Mouse (Mus musculus): ENCODE measurements around the gene Nav3. TPM values are rescaled to one million over a fixed set of nuclear protein-coding genes. Genes with fewer than 3 reads are reported as not detected.

The Nav3 gene
- total and polyA plus RNA-seq, 2 experiments: 0.01 to 0.28 TPM

GRCm38 (mm10) chr10:110272818-110273217 is 183.2 kb downstream of the Nav3 start:
- Histone ChIP-seq H3K4me3 (ENCODE audit: insufficient read depth, low read depth, low read length) (no peak overlapping the region), H3K4me1 (ENCODE audit: control insufficient read depth, insufficient read depth, low read length) (no peaks in the 10 kb centered on the region), H3K9ac (ENCODE audit: low read depth, low read length) (no peak overlapping the region), H3K36me3 (ENCODE audit: control insufficient read depth, insufficient read depth, low read length) (no peaks in the 10 kb centered on the region), H3K27ac (replicated peaks; ENCODE audit: insufficient read depth, low read depth, low read length) (no peak overlapping the region), H3K79me2 (ENCODE audit: control insufficient read depth, insufficient read depth, low read length) (no peaks in the 10 kb centered on the region), H3K27me3 (ENCODE audit: control insufficient read depth, insufficient read depth, low read length) (no peaks in the 10 kb centered on the region)
- WGBS: 97% methylated on average over 2 of the region's 2 CpGs
- no peak for DNase-seq (ENCODE audit: extremely low read depth, low read depth, low spot score)
- no peak for TF ChIP-seq CTCF (IDR thresholded peaks at IDR 0.05; ENCODE audit: low read depth, low read length)
- TF ChIP-seq POLR2A (IDR thresholded peaks at IDR 0.05; ENCODE audit: extremely low read depth, insufficient read depth, low read length): no peak

DNA sequence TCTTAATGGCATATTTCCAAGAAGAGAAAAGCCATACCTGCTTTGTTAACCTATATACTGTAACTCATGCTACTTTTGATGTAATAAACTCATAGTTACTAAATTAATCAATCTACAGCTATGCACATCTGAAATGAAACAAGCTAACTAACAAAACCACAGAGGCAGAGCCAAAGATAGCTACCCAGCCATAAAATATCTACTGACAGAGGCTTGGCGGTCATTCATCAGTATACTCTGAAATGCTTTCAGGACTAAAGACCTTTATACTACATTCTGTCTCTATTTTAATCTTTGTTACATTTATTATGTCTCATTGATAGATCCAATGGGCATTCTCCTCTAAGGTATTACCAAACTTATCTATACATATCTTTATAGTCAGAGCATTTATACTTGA is 185.4 kb downstream of the Nav3 start:
- no peaks in the 10 kb centered on the region for H3K4me1 ChIP-seq (ENCODE audit: control insufficient read depth, insufficient read depth, low read length)
- no peak for DNase-seq (ENCODE audit: extremely low read depth, low read depth, low spot score)
- no peaks in the 10 kb centered on the region for H3K27me3 ChIP-seq (ENCODE audit: control insufficient read depth, insufficient read depth, low read length)
- no peaks in the 10 kb centered on the region for H3K36me3 ChIP-seq (ENCODE audit: control insufficient read depth, insufficient read depth, low read length)
- H3K9ac ChIP-seq (ENCODE audit: low read depth, low read length): no peak overlapping the region
- no peak overlapping the region for H3K27ac ChIP-seq (replicated peaks; ENCODE audit: insufficient read depth, low read depth, low read length)
- H3K4me3 ChIP-seq (ENCODE audit: insufficient read depth, low read depth, low read length): no peak overlapping the region
- no peaks in the 10 kb centered on the region for H3K79me2 ChIP-seq (ENCODE audit: control insufficient read depth, insufficient read depth, low read length)
- WGBS: 90% methylated on average over 1 of the region's 1 CpGs
- TF ChIP-seq POLR2A (IDR thresholded peaks at IDR 0.05; ENCODE audit: extremely low read depth, insufficient read depth, low read length) (no peak), CTCF (IDR thresholded peaks at IDR 0.05; ENCODE audit: low read depth, low read length) (no peak)

- Histone ChIP-seq H3K9ac (ENCODE audit: low read depth, low read length) (no peak overlapping the region), H3K79me2 (ENCODE audit: control insufficient read depth, insufficient read depth, low read length) (no peaks in the 10 kb centered on the region), H3K27ac (replicated peaks; ENCODE audit: insufficient read depth, low read depth, low read length) (no peak overlapping the region), H3K4me3 (ENCODE audit: insufficient read depth, low read depth, low read length) (no peak overlapping the region), H3K36me3 (ENCODE audit: control insufficient read depth, insufficient read depth, low read length) (no peaks in the 10 kb centered on the region), H3K4me1 (ENCODE audit: control insufficient read depth, insufficient read depth, low read length) (no peaks in the 10 kb centered on the region), H3K27me3 (ENCODE audit: control insufficient read depth, insufficient read depth, low read length) (no peaks in the 10 kb centered on the region)
- TF ChIP-seq CTCF (IDR thresholded peaks at IDR 0.05; ENCODE audit: low read depth, low read length) (no peak), POLR2A (IDR thresholded peaks at IDR 0.05; ENCODE audit: extremely low read depth, insufficient read depth, low read length) (no peak)
- no peak for DNase-seq (ENCODE audit: extremely low read depth, low read depth, low spot score)
- 88% methylated on average over 3 of the region's 3 CpGs for WGBS
These were observed 213.9 kb downstream of the Nav3 start for GRCm38 (mm10) chr10:110242128-110242561.

DNA sequence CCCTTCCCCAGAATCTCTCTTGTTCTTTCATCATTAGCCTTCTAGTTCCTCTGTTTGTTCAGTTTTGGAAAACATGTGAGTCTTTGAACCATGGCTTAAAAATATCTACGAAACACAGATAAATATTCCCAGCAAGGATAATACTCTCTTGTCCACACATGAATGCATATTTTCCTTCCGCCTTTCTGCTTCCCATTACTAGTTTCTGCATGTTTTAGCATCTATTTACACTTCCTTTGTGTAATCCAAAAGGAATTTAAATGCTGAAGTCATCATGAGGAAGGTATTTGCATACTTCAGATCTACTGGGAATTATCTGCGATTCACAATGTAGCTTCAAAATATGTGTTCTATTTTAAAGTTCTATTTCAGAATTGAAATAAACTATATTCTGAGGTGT is 215.3 kb downstream of the Nav3 start:
- DNase-seq (ENCODE audit: extremely low read depth, low read depth, low spot score): no peak
- no peak overlapping the region for H3K4me3 ChIP-seq (ENCODE audit: insufficient read depth, low read depth, low read length)
- WGBS: 77% methylated on average over 3 of the region's 3 CpGs
- no peaks in the 10 kb centered on the region for H3K4me1 ChIP-seq (ENCODE audit: control insufficient read depth, insufficient read depth, low read length)
- no peak overlapping the region for H3K9ac ChIP-seq (ENCODE audit: low read depth, low read length)
- no peaks in the 10 kb centered on the region for H3K27me3 ChIP-seq (ENCODE audit: control insufficient read depth, insufficient read depth, low read length)
- no peaks in the 10 kb centered on the region for H3K36me3 ChIP-seq (ENCODE audit: control insufficient read depth, insufficient read depth, low read length)
- no peaks in the 10 kb centered on the region for H3K79me2 ChIP-seq (ENCODE audit: control insufficient read depth, insufficient read depth, low read length)
- no peak for TF ChIP-seq POLR2A (IDR thresholded peaks at IDR 0.05; ENCODE audit: extremely low read depth, insufficient read depth, low read length)
- TF ChIP-seq CTCF (IDR thresholded peaks at IDR 0.05; ENCODE audit: low read depth, low read length): no peak
- H3K27ac ChIP-seq (replicated peaks; ENCODE audit: insufficient read depth, low read depth, low read length): no peak overlapping the region

DNA sequence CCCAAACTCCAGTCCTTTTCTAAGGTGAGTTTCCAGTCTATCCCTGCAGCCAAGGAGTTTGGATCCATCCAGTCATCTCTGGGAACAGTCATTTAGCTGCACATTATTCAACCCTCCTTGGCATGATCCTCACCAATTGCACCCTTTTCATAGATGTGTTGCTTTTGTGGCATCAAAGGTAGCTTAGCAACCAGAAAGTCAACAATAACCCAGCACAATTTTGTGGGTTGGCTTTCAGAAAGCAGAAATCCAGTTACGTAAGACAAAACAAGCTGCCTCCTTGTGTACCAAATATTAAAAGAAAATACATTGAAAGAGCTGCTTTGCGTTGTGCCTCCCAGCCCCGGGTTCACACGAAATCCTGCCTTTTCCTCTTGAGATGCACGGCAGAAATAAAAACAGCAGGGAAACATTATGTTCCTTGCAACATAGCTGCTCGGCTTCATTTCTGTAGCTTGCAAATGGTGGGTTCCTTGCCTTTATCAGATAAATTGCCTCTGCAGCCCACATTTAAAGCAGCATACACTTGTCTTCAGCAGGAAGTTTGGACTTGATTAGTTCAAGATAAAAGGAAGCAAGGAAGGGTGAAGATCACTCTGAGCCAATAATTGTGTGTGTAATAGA is 222.6 kb downstream of the Nav3 start:
- Histone ChIP-seq H3K36me3 (ENCODE audit: control insufficient read depth, insufficient read depth, low read length) (no peaks in the 10 kb centered on the region), H3K4me1 (ENCODE audit: control insufficient read depth, insufficient read depth, low read length) (no peaks in the 10 kb centered on the region), H3K27me3 (ENCODE audit: control insufficient read depth, insufficient read depth, low read length) (no peaks in the 10 kb centered on the region), H3K9ac (ENCODE audit: low read depth, low read length) (no peak overlapping the region), H3K27ac (replicated peaks; ENCODE audit: insufficient read depth, low read depth, low read length) (no peak overlapping the region), H3K4me3 (ENCODE audit: insufficient read depth, low read depth, low read length) (no peak overlapping the region), H3K79me2 (ENCODE audit: control insufficient read depth, insufficient read depth, low read length) (no peaks in the 10 kb centered on the region)
- 82% methylated on average over 6 of the region's 6 CpGs for WGBS
- DNase-seq (ENCODE audit: extremely low read depth, low read depth, low spot score): no peak
- TF ChIP-seq CTCF (IDR thresholded peaks at IDR 0.05; ENCODE audit: low read depth, low read length): no peak
- TF ChIP-seq POLR2A (IDR thresholded peaks at IDR 0.05; ENCODE audit: extremely low read depth, insufficient read depth, low read length): no peak

GRCm38 (mm10) chr10:110206411-110206810 is 249.6 kb downstream of the Nav3 start:
- Histone ChIP-seq H3K79me2 (ENCODE audit: control insufficient read depth, insufficient read depth, low read length) (no peaks in the 10 kb centered on the region), H3K4me3 (ENCODE audit: insufficient read depth, low read depth, low read length) (no peak overlapping the region), H3K4me1 (ENCODE audit: control insufficient read depth, insufficient read depth, low read length) (no peaks in the 10 kb centered on the region), H3K27me3 (ENCODE audit: control insufficient read depth, insufficient read depth, low read length) (no peaks in the 10 kb centered on the region), H3K36me3 (ENCODE audit: control insufficient read depth, insufficient read depth, low read length) (no peaks in the 10 kb centered on the region), H3K9ac (ENCODE audit: low read depth, low read length) (no peak overlapping the region), H3K27ac (replicated peaks; ENCODE audit: insufficient read depth, low read depth, low read length) (no peak overlapping the region)
- DNase-seq (ENCODE audit: extremely low read depth, low read depth, low spot score): no peak
- TF ChIP-seq POLR2A (IDR thresholded peaks at IDR 0.05; ENCODE audit: extremely low read depth, insufficient read depth, low read length) (no peak), CTCF (IDR thresholded peaks at IDR 0.05; ENCODE audit: low read depth, low read length) (no peak)
- WGBS: 77% methylated on average over 5 of the region's 5 CpGs

Data from liver, adult 2 months (tissue).